Mouse (Mus musculus): Measurements from ENCODE around the gene Gm14308. TPM values are rescaled to one million over a fixed set of nuclear protein-coding genes. Genes with fewer than 3 reads are reported as not detected.
"Not testable (repeated sequence)": the region's sequence is repeated elsewhere in the genome, so short reads cannot be mapped to it uniquely, and the experiment has no call there.

Gm14308 gene
- 9.0 TPM in 2 replicates for total RNA-seq (2012; rRNA removed)
- 10 to 100 TPM in 1 of 2 experiments, not detected in 1; 11.0 TPM for polyA plus RNA-seq (2012; ENCODE audit: insufficient read depth in 1 of 2, insufficient read length in 2 of 2, low read depth in 1 of 2, low replicate concordance in 2 of 2, missing spikeins in 1 of 2)

DNA sequence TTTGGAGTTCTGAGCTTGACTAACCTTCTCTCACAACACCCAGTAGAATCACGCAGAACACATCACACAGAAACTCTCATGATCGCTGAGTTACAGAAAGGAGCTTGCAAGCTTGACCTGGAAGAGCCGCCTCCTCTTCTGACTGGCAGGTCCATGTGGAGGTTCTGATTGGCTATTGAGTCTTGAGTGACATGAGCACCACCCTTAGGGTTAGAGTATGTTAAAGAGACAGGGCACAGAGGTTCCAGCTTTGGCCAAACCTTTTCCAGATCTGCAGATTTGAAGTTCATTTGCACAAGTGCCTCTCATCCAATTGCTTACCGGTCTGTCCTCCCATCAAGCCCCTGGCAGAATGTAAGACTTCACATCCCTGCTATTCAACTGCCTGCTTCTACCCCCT lies at the start of gene Gm14308:
Gene Gm14308, minus strand, starts transcription at position 101 of the 400 bp plus-strand sequence.
- H3K4me1 ChIP-seq (ENCODE audit: control insufficient read depth in 1 of 2, insufficient read depth in 2 of 2, low read length in 2 of 2) = not testable (repeated sequence)

GRCm38 (mm10) chr2:176670222-176670621 lies 34.1 kb upstream of the Gm14308 start, which contains the start of gene Zfp973:
TSS of gene Zfp973 (plus strand) at chr2:176670522.
- not testable (repeated sequence) for H3K4me1 ChIP-seq (ENCODE audit: control insufficient read depth in 1 of 2, insufficient read depth in 2 of 2, low read length in 2 of 2)

More for the DNA sequence above, at the start of gene Gm14308:
- H3K27me3 ChIP-seq (ENCODE audit: control insufficient read depth in 1 of 2, insufficient read depth in 2 of 2, low read length in 2 of 2); H3K9me3 ChIP-seq (replicated peaks; ENCODE audit: insufficient read depth, low read length); H3K79me2 ChIP-seq (ENCODE audit: control insufficient read depth, insufficient read depth, low read length, poor library complexity); DNase-seq (ENCODE audit: low read depth, low spot score); H3K4me3 ChIP-seq (ENCODE audit: control insufficient read depth in 1 of 2, insufficient read depth in 1 of 2, low read depth in 2 of 2, low read length in 2 of 2); H3K27ac ChIP-seq (ENCODE audit: control insufficient read depth, low read depth, low read length); H3K9ac ChIP-seq (ENCODE audit: control insufficient read depth, low read depth, low read length, poor library complexity, severe bottlenecking); H3K36me3 ChIP-seq (ENCODE audit: control insufficient read depth in 1 of 2, insufficient read depth in 2 of 2, low read length in 2 of 2): not testable (repeated sequence)

More at GRCm38 (mm10) chr2:176670222-176670621, 34.1 kb upstream of the Gm14308 start, which contains the start of gene Zfp973:
- not testable (repeated sequence) for H3K9me3 ChIP-seq (replicated peaks; ENCODE audit: insufficient read depth, low read length); H3K79me2 ChIP-seq (ENCODE audit: control insufficient read depth, insufficient read depth, low read length, poor library complexity); H3K27ac ChIP-seq (ENCODE audit: control insufficient read depth, low read depth, low read length); DNase-seq (ENCODE audit: low read depth, low spot score); H3K36me3 ChIP-seq (ENCODE audit: control insufficient read depth in 1 of 2, insufficient read depth in 2 of 2, low read length in 2 of 2); H3K27me3 ChIP-seq (ENCODE audit: control insufficient read depth in 1 of 2, insufficient read depth in 2 of 2, low read length in 2 of 2); H3K9ac ChIP-seq (ENCODE audit: control insufficient read depth, low read depth, low read length, poor library complexity, severe bottlenecking); H3K4me3 ChIP-seq (ENCODE audit: control insufficient read depth in 1 of 2, insufficient read depth in 1 of 2, low read depth in 2 of 2, low read length in 2 of 2)

Other genes starting within 250 kb of the Gm14308 start
- gene Gm14435, start 212.8 kb downstream of the Gm14308 start, total RNA-seq (2012; rRNA removed) = not detected in 2 replicates
- 1 to 10 TPM in 1 of 2 experiments, not detected in 1; 4.2 TPM for gene Gm14435, start 212.8 kb downstream of the Gm14308 start, polyA plus RNA-seq (2012; ENCODE audit: insufficient read depth in 1 of 2, insufficient read length in 2 of 2, low read depth in 1 of 2, low replicate concordance in 2 of 2, missing spikeins in 1 of 2)
- gene Gm14434, start 149.6 kb downstream of the Gm14308 start, total RNA-seq (2012; rRNA removed) = 1.4 TPM in 1 of 2 replicates, not detected in the other
- 1 to 10 TPM in 1 of 2 experiments, not detected in 1; 2.8 TPM for gene Gm14434, start 149.6 kb downstream of the Gm14308 start, polyA plus RNA-seq (2012; ENCODE audit: insufficient read depth in 1 of 2, insufficient read length in 2 of 2, low read depth in 1 of 2, low replicate concordance in 2 of 2, missing spikeins in 1 of 2)
- not detected in 2 replicates for gene Zfp967, start 115.3 kb downstream of the Gm14308 start, total RNA-seq (2012; rRNA removed)
- 100 to 1,000 TPM in 1 of 2 experiments, not detected in 1; 400 TPM for gene Zfp967, start 115.3 kb downstream of the Gm14308 start, polyA plus RNA-seq (2012; ENCODE audit: insufficient read depth in 1 of 2, insufficient read length in 2 of 2, low read depth in 1 of 2, low replicate concordance in 2 of 2, missing spikeins in 1 of 2)
- gene Zfp973, start 34.2 kb upstream of the Gm14308 start, total RNA-seq (2012; rRNA removed) = 9.1 and 15.6 TPM in 2 replicates
- gene Zfp973, start 34.2 kb upstream of the Gm14308 start, polyA plus RNA-seq (2012; ENCODE audit: insufficient read depth in 1 of 2, insufficient read length in 2 of 2, low read depth in 1 of 2, low replicate concordance in 2 of 2, missing spikeins in 1 of 2) = 1,000 to 10,000 TPM in 1 of 2 experiments, 1 to 10 TPM in 1; 9.1 to 1,298 TPM
- gene Gm14305, start 72.0 kb upstream of the Gm14308 start, total RNA-seq (2012; rRNA removed) = 1.1 and 1.4 TPM in 2 replicates
- gene Gm14305, start 72.0 kb upstream of the Gm14308 start, polyA plus RNA-seq (2012; ENCODE audit: insufficient read depth in 1 of 2, insufficient read length in 2 of 2, low read depth in 1 of 2, low replicate concordance in 2 of 2, missing spikeins in 1 of 2) = 100 to 1,000 TPM in 1 of 2 experiments, 1 to 10 TPM in 1; 3.9 to 593 TPM
- 0.31 and 0.78 TPM in 2 replicates for gene Gm14295, start 162.3 kb upstream of the Gm14308 start, total RNA-seq (2012; rRNA removed)
- not detected for gene Gm14295, start 162.3 kb upstream of the Gm14308 start, polyA plus RNA-seq (2012; ENCODE audit: insufficient read depth in 1 of 2, insufficient read length in 2 of 2, low read depth in 1 of 2, low replicate concordance in 2 of 2, missing spikeins in 1 of 2)
- not detected in 2 replicates for gene Gm14408, start 194.8 kb upstream of the Gm14308 start, total RNA-seq (2012; rRNA removed)
- gene Gm14408, start 194.8 kb upstream of the Gm14308 start, polyA plus RNA-seq (2012; ENCODE audit: insufficient read depth in 1 of 2, insufficient read length in 2 of 2, low read depth in 1 of 2, low replicate concordance in 2 of 2, missing spikeins in 1 of 2) = not detected

All from MEL (cell line).